Mouse (Mus musculus): ENCODE measurements around the gene Fam13a.

Gene Fam13a

DNA sequence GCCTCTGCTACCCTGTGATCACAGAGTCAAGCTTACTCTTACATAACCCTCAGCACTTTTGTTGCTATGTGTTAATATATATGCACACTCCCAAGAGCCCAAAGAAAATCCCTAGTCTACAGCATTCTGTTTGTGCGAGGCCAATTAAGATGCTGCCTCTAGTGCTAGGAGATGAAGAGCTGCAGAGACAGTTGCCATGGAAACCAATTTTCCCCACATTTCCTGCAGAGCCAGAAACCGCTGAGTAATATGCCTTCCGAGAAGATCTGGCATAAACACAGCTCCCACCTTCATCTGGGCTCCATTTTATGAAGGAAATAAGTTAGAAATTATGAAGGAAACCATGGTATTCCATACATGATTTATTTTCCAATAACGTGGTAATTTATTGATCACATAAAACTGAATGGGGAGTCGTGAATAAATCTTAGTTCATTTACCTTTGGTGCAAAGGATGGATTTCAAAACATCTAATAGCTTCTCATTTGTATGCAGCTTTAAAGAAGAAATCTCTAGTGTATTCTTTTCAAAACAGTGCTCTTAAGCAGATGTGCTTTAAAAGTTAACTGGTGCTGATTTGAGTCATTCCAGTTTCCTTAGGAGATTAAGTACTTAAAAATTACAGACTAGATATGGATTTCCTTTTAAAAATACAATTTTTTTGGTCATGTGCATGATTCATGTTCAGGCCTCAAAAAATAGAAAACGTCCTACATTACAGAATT lies 91.0 kb downstream of the Fam13a start:
- DNase-seq (ENCODE audit: low spot score in 2 of 2): no peak

DNA sequence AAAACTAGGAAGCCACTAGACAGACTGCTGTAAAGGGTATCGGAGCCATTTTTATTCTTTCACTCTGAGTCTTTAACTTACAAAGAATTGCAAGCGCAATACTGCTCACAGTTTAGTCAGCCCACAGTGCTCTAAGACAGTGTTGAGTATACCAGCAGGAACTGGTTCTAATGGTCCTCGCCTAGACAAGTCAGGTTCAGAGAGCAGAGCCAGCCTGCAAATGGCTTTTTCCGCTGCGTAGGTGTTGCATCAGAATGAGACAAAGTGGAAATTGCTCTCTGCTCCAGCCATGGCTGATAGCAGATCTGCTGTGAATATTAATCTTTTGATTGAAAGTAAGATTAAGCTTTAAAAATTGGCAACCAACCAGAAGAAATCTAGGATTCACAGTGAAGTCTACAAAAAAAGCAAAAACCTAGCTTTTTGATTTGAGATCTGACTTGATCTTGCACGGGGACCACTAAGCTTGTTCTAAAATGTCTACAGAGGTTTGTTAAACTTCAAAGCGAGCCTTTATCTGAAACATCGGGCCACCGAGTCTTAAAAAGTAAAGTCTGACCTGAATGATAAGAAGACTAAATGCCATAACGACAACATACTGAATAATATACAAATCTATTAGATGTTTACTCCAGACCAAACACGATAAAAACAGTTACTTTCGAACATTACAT lies 91.7 kb downstream of the Fam13a start:
- DNase-seq (ENCODE audit: low spot score in 2 of 2): no peak

DNA sequence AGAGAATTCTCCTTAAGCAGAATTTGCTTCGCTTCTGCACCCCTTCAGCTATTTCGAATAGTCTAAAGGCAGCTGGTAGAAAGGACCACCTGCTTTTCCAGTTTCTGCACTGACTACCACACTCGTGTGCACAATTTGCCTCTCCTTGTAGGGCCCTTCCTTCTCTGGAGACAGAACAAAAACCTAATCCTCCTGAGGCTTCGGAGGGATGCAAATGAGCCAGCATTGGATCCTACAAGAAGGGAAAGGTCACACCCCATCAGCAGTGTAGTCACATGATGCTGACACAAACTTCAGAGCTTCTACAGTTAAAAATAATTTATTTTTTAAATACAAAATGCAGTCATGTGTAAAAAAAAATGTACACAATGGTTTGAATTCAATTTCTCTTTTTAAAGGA lies 93.2 kb downstream of the Fam13a start:
- no peak for DNase-seq (ENCODE audit: low spot score in 2 of 2)

DNA sequence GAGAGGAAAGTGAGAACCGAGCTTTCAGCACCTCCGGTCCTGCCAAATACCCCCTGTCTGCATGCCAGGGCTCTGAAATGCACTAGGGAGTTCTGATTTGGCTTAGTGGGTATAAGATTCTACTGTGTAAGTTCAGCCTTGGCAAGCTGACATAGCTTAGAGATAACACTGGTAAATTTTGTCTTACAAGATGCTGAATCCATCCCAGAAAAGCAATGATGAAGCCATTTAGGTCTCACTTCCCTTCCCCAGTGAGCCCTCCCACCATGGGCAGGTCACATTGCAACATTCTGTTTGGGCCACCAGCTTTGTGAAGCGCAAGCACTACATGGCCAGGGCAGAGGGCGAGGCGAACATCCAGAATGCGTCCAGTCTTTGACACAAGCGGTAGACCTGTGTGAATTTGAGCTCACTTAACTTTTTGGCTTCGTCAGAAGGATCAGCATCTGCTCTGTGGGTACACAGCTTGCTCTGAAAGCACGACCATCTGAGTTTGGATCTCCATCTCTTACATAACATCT lies 94.4 kb downstream of the Fam13a start:
- DNase-seq (ENCODE audit: low spot score in 2 of 2): no peak

DNA sequence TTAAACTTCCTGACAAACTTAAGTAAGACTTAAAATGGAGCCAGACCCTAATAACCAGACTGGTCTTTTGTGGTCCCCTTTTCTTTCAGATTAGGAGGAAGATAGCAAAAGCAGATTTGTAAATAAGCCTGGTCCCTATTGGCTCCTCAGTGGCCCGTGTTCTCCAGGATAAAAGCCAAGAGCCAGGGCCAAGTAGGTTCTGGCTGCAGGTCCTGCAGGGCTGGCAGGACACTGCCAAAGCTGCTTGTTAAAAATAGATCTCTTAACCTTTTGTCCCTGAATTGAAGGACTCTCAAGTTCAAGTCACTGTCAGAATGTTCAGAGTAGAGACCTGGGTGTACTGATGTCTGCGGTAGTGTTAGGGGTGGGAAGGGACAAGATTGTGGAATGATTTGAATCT lies 96.5 kb downstream of the Fam13a start:
- no peak for DNase-seq (ENCODE audit: low spot score in 2 of 2)

DNA sequence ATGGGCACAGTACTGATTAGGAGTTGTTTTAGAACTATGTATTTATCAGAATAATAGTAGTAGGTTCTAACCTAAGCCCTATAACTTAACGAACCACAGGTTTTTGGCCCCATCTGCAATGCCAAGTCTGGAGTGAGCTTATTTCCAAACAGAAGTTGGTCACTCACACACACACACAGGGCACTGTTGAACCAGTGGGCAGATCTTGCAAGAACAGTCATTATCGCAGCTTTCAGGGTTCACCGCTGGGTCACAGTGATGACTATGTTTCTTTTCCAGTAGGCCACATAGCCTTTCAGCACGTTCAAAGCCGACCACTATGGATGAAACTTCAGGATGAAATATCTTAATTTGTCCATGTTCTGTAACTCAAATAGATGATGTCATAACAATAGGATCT lies 101.8 kb downstream of the Fam13a start:
- no peak for DNase-seq (ENCODE audit: low spot score in 2 of 2)

DNA sequence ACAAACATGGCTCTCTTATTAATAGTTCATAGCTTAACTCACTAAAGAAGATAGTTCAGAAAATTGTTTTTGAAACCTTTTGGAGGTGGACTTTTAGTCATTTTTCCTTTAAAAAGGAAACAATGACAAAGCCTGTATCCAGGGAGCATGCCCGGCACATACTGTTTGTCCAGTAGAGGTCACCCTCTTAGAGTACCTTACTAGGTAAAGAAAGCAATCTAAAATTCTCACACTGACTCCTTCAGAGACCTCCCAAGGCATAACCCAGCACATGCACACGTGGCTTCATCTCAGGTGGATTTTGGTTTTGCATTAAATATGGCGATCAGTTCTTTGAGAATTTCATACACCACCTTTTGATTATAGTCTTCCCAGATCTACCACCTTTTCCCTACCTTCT lies 102.7 kb downstream of the Fam13a start:
- DNase-seq (ENCODE audit: low spot score in 2 of 2): no peak

DNA sequence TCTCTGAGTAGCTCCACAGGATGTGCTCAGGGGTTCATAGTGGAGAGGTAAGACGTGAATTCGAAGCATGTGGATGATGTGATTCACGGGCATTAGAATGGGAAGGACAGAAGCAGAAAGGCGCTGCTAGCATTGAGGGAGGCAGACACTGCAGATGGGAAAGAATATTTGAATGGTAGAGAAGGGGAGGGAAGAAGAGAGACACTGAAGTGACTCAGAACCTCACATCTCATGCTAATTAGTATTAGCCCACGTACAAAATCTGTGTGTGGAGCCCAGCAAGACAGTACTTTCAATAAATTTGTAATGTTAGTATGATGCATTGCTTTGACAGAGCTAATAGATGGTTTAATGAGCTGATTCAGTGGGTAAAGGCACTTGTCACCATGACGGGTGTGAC lies 103.6 kb downstream of the Fam13a start:
- DNase-seq (ENCODE audit: low spot score in 2 of 2): no peak

DNA sequence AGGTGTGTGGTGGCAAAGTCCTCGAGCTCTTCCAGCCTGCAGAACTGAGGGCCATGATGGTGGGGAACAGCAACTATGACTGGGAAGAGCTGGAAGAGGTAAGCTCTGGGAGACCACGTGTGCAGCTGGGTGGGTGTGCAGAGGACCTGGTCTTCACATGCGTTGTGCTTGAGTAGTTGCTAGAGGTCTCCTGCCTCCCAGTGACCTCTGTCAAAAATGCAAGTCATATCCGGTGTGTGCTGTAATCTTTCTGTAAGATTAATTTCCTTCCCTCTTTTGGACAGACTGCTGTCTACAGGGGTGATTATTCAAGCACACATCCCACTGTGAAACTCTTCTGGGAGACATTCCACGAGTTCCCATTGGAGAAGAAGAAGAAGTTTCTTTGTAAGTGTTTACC lies 107.9 kb downstream of the Fam13a start:
- no peak for DNase-seq (ENCODE audit: low spot score in 2 of 2)

DNA sequence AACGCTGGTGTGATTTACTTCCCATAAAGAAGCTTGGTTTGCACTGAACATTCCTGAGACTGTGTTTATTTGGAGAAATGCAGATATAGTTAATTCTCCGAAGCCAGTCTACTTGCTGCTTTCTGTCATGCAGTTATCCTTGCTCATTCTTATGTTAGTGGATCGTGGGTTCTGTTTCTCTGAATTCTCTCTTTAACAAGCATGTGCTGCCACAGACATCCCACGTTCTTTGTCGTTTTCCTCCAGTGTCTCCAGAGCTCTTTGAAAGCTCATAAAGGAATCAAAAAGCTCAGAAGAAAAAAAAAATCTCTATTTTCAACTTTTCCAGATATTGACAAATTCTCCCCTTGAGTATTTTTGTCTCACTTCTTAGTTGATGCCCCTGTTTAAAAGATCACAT lies 110.4 kb downstream of the Fam13a start:
- DNase-seq (ENCODE audit: low spot score in 2 of 2): no peak

DNA sequence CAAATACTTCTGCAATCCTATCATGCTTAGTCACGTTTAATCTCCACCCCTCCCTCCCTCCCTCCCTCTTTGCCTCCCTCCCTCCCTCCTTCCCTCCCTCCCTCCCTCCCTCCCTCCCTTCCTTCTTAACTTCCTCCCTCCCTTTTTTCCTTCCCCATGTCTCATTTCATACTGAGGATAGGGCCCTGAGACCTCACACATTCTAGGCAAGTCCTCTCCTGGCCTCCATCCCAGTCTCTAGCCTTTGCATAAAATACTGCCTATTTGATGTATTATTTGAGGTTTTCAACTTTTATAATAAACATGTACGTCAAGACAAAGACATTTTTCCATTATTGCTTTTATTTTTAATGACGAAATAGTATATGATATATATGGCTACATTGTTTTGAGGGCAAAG lies 110.8 kb downstream of the Fam13a start:
- DNase-seq (ENCODE audit: low spot score in 2 of 2): no peak

DNA sequence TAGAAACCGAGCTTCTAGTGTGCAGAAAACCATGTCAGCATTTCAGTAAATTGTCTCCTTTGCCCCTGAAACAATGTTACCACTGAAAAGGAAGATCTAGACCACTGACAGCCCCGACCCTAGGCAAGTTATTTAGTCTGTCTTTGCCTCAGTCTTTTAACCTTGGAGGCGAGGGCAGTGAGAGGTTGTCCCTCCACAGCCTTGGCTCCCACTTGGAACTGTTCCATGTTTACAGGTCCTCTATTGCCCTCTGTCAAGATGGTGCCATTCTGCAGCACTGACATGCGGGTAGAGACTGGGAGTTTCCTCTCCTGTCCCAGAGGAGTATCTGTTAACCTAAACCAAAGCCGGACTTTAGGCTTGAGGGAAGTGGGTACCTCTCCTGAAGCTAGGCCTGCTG lies 111.5 kb downstream of the Fam13a start:
- DNase-seq (ENCODE audit: low spot score in 2 of 2): no peak

DNA sequence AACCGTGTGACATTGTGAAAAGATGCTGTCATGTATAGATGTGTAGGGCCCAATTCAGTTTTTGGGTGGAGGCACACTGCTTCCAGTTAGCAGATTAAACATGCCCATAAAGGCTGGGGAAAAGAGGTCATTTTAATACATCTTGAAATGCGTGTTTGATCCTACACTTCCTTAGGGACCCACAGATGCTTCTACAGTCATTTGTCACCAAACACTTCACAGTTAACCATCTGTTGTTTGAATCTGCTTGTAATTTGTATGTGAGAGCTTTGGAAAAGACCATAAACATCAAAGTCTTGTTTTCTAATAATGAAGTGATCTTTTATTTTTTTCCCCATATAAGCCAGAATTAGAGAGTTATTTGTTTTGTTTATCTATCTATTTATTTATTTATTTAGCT lies 116.6 kb downstream of the Fam13a start:
- no peak for DNase-seq (ENCODE audit: low spot score in 2 of 2)

DNA sequence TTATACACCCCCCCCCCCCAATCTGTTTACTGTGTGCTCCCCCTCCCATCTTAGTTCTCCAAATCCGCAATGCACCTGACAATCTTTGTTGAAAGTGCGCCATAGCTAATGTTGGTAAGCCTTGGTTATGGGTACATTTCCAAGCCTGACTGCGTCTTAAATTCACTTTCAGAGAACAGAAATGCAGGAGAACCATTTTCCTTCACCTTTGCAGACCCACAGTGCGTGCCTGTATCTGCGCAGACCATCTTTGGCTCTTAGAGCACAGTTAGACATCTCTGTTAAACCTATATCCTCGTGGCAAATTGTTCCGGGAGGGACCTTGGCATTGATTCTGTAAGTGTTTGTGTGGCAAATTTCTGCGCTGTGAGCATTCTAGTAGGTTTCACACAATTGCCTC lies 117.0 kb downstream of the Fam13a start:
- no peak for DNase-seq (ENCODE audit: low spot score in 2 of 2)

DNA sequence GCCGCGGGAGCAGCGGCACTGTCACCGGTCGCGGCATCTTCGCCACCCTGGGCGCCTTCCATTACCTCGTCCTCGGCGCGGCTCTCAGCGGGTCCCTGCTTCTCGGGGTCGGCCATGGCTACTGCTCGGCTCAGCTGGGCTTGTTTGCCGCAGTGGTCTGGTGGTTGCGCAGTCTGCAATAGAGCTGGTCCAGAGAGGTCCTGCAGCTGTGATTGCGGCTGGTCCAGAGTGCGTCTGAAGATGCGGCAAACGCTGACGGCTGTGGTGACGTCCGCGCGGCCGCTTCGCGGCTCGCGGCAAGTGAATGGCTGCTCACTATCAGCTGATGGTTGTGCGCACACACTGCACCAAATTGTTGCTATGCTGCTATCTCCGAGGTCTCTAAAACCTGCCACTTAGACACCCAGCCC lies 117.5 kb downstream of the Fam13a start, which contains the start of gene Nap1l5:
Gene Nap1l5, minus strand, starts transcription at position 225 of the 410 bp plus-strand sequence.
- no peak for DNase-seq (ENCODE audit: low spot score in 2 of 2)

DNA sequence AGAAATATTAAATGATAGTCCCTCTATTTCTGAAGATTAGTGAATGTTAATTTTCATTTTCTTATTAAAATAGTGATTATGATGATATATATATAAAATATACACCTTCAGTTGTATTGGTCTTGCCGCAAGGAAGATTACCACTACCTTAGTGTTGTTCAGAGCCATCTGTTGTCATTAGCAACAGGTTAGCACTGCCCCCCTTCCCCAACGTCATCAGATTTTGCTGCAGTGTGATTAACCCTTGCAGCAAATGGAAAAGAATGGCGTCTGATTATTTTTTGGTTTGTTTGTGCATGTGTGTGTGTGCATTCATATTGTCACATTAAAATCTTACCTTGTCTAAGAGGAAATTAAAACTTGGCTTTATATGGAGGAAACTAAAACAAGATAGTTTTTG lies 119.8 kb downstream of the Fam13a start:
- no peak for DNase-seq (ENCODE audit: low spot score in 2 of 2)

DNA sequence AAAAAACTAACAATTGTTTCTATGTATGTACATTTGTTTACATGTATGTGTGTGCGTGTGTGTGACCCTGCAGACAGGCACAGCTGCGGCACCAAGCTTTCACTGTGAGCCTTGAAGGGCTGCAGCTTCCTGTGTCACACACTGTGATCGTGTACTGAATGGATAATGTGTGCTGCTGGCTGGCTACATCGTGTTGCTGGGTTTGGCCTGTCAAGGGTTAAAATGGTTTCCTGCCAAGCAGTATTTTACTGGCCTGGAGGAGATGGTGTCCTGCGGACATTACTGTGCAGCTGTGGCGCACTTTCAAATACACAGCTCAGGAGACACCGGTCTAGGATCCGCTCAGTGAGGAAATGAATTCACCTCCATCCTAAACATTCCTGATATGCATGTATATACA lies 121.2 kb downstream of the Fam13a start:
- no peak for DNase-seq (ENCODE audit: low spot score in 2 of 2)

DNA sequence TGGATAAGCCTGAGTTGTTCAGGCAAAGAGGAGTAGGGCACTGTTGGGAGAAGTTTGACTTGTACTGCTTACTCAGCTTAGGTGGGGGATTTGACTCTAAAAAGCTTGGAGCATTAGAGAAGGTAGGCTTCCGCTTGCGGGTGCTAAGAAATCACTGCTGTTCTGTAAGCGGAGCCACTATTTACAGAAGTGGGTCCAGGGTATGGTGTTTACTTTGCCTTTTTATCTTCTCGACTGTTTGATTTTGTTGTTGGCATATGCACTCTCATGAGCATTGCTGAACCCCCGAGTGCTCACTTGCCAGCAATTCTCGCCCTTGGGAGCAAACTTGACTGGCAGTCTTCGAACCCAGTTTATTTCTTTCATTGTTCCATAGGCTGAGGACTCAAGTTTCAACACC lies 123.8 kb downstream of the Fam13a start:
- DNase-seq (ENCODE audit: low spot score in 2 of 2): no peak

DNA sequence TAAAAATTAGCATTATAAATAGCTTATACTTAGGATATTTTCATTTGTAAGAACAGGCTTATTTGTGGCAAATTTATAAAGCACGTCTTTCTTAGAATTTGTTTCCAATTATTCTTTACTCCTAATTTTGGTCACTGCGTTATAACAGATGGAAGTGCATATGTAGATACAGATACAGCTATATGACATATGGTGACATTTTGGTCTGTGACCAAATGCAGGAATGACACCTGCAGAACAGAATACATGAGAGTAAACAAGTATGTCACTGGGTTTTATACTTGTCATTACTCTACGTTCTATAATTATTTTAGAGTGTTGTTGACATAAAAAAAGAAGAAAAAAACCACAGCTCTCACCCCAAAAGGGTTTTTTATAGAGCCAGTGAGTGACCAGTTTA lies 125.3 kb downstream of the Fam13a start:
- no peak for DNase-seq (ENCODE audit: low spot score in 2 of 2)

DNA sequence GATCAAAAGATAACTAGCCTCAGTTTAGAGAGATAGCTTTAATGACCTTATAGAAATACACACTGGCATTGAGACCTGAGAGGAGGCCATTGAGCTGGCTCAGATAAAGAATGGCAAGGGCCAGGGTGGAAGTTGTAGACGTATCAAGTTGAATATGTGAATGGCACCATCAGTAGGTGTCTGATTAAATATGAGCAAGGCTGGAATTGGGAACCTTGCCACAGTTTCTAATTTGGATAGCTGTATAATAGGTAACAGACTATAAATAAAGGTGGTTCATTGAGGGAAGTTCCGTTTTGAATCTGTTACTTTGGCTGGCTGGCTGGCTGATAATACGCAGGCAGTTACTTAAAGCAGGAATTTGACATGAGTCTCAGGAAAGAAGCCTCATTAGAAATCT lies 127.7 kb downstream of the Fam13a start:
- DNase-seq (ENCODE audit: low spot score in 2 of 2): no peak

DNA sequence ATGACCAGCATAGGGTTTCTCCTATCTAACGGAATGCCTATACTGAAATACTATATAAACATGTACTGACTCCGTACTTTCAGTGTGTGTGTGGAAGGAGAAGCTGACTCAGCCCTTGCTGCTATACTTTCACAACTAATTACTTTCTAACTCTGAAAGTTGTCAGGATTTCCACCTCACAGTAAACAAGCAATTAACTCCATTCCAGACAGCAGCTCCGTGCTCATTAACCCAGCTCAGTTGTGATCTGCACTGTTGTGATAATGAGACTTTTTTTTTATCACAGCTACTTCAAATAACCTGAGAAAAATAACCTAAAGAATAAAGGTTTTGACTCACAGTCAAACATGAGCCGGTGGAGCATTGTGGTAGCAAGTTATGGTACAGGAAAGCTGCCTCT lies 129.4 kb downstream of the Fam13a start:
- no peak for DNase-seq (ENCODE audit: low spot score in 2 of 2)

DNA sequence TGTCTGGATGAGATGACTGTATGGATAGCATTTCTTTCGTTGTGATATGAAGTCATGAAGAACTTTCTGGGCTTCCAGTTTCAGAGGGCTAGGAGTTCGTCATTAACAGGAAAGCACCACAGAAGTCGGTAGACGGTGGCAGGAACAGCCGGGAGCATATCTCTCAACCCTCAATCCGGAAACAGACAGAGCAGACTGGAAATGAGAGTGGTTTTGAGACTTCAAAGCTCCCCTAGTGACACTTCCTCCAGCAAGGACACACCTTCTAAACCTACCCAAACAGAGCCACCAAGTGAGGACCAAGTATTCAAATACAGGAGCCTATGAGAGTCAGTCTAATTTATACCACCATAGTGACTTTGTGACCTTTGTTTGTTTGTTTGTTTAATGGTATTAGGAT lies 131.0 kb downstream of the Fam13a start:
- peak in 1 of 2 experiments; percentile 16 for DNase-seq (ENCODE audit: low spot score in 2 of 2)

DNA sequence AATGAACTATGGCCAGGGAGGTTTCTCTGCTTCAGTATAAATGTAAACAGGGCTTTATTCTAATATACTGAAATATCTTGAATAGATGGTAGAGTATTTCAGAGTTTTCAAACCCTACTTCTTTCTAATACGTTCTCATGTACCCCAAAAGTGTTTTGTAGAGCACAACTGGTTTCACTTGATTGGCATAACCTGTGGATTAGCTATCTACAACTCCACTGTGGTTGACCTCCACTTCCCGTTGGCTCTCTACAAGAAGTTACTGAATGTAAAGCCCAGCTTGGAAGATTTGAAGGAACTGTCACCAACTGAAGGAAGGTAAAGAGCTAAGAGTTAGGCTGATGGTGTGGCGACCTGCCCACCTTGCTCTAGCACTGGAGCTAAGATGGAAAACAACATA lies 134.4 kb downstream of the Fam13a start:
- DNase-seq (ENCODE audit: low spot score in 2 of 2): no peak
